9 mouse cellular contexts compared by ENCODE assay signal in genomic region chr15:96797615-96798270, GRCm38 (mm10).
A peak's percentile ranks its signal among the peaks of the same experiment; 100 is the strongest.
DNase-seq lines count a peak whose midpoint lies in the region; ATAC-seq lines count a peak whose summit lies in the region.
"Had no signal": no experiment of that assay in that cellular context is flagged by ENCODE, and none has a peak within 500 bp of the region (broad histone marks: within the 10 kb centered on the region; RNA-seq: fewer than 3 reads in every experiment).

No protein-coding gene starts in this region.

- 24% methylated on average over 4 of the region's 4 CpGs for WGBS in lung, embryonic 15.5 days
- WGBS in stomach, embryonic 14.5 days: 42% methylated on average over 4 of the region's 4 CpGs

- no peak for ATAC-seq in lung, embryonic 15.5 days (ENCODE audit: borderline replicate concordance, extremely low read depth, low FRiP score, low TSS enrichment)
- peak; percentile 53; the same call in 1 of the 2 replicates for ATAC-seq in stomach, embryonic 14.5 days (ENCODE audit: insufficient number of reproducible peaks, insufficient read depth, low FRiP score, low read depth)

- no peak overlapping the region for H3K9ac ChIP-seq in lung, embryonic 15.5 days
- H3K9ac ChIP-seq in stomach, embryonic 14.5 days (replicated peaks; ENCODE audit: low read depth, low read length): no peak overlapping the region

- peak overlapping the region; percentile 88 for H3K27ac ChIP-seq in lung, embryonic 15.5 days
- peak overlapping the region; percentile 85 for H3K27ac ChIP-seq in stomach, embryonic 14.5 days (ENCODE audit: low read length)
- H3K27ac ChIP-seq: macrophage had no signal

- DNase-seq in adrenal gland, adult 2 months: peak; percentile 59
- no peak for DNase-seq in adrenal gland, adult 18-20 months (ENCODE audit: low spot score in 2 of 2)
- no peak for DNase-seq in lung, postnatal 25 days (ENCODE audit: low spot score)
- peak; percentile 74 for DNase-seq in heart, postnatal 4 days
- no peak for DNase-seq in ovary, postnatal 14 days (ENCODE audit: low spot score)
- DNase-seq in cerebellum, adult 11 months: no peak

- H3K4me2 ChIP-seq in lung, embryonic 15.5 days: no peak overlapping the region
- H3K4me2 ChIP-seq in stomach, embryonic 14.5 days (replicated peaks; ENCODE audit: low read depth, low read length): no peak overlapping the region

- H3K27me3 ChIP-seq in lung, embryonic 15.5 days: no peaks in the 10 kb centered on the region
- H3K27me3 ChIP-seq in stomach, embryonic 14.5 days (ENCODE audit: control insufficient read depth, insufficient read depth, low read length): no peaks in the 10 kb centered on the region

- no peaks in the 10 kb centered on the region for H3K36me3 ChIP-seq in lung, embryonic 15.5 days
- H3K36me3 ChIP-seq in stomach, embryonic 14.5 days (ENCODE audit: control insufficient read depth, insufficient read depth, low read length): no peaks in the 10 kb centered on the region

- H3K4me1 ChIP-seq in lung, embryonic 15.5 days: peaks cover 53% of the 10 kb centered on the region
- peaks cover 20% of the 10 kb centered on the region; the same call in 1 of the 2 replicates for H3K4me1 ChIP-seq in stomach, embryonic 14.5 days (ENCODE audit: control insufficient read depth, insufficient read depth, low read length)

- H3K4me3 ChIP-seq in lung, embryonic 15.5 days: no peak overlapping the region
- H3K4me3 ChIP-seq in stomach, embryonic 14.5 days (ENCODE audit: low read depth, low read length): no peak overlapping the region

- no peaks in the 10 kb centered on the region for H3K9me3 ChIP-seq in lung, embryonic 15.5 days
- H3K9me3 ChIP-seq in stomach, embryonic 14.5 days (ENCODE audit: control insufficient read depth, low read depth, low read length): no peaks in the 10 kb centered on the region

Comparison
In these comparisons a context has a peak if more than half of its experiments do, and no peak if none do; other contexts are left out.
1. DNase-seq: peak in adrenal gland, adult 2 months (single experiment) and heart, postnatal 4 days (single experiment); none in adrenal gland, adult 18-20 months (0 of 2), lung, postnatal 25 days (single experiment), ovary, postnatal 14 days (single experiment) and cerebellum, adult 11 months (single experiment).